Mouse (Mus musculus): ENCODE data around the gene Trim7.

DNA sequence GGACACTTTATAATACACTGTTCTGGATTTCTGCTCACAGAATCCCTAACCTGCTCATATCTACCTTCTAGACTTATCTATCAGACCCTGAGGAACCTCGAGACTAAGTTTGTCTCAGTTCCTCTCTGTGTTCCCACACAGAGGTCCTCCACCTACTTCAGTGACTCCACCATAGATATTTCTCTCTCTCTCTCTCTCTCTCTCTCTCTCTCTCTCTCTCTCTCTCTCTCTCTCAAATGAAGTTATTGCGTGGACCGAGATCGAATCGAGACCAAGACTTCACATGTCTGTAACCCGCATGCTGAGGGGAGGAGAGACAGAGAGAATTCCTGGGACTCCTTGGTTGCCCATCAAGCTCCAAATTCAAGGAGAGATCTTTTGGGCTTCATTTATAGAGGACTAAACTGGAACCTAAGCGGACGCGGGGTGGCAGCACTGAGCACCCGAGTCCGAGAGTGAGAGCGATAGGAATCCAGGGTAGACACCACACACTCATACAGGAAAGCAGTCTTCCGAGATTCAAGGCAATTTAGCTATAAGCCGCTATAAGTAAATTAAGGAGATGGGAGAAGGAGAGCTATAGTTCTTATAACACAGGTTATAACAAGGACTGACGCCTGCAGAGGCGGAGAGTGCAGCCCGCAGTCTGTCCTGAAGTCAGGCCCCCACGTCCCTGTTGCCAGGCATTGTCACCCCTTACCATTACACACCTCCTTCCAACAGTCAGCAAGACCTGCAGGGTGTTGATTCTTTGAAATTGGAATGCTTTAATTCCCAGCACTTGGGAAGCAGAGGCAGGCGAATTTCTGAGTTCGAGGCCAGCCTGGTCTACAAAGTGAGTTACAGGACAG is 35.7 kb upstream of the Trim7 start:
- 0 out of 2 replicates have a peak, but pooled peaks have one; percentile 38 for TF ChIP-seq EP300 (IDR thresholded peaks at IDR 0.05; ENCODE audit: insufficient read depth, low read depth, low read length)
- no peak for TF ChIP-seq POLR2A (IDR thresholded peaks at IDR 0.05; ENCODE audit: insufficient read depth, low read depth, low read length)

Measured in heart, adult 2 months (tissue).